Mouse (Mus musculus): ENCODE measurements around the gene Aggf1.

- TF ChIP-seq USF1 (IDR thresholded peaks at IDR 0.05; ENCODE audit: low read depth): no peak
- TF ChIP-seq POLR2A (IDR thresholded peaks at IDR 0.05; ENCODE audit: insufficient read length, low read depth): no peak
- no peak for TF ChIP-seq TCF12 (IDR thresholded peaks at IDR 0.05; ENCODE audit: insufficient read depth, poor library complexity, severe bottlenecking)
- no peak for TF ChIP-seq TCF3 (IDR thresholded peaks at IDR 0.05; ENCODE audit: insufficient read length, low read depth)
- no peak for TF ChIP-seq MAX (IDR thresholded peaks at IDR 0.05; ENCODE audit: low read depth)
- TF ChIP-seq MYOG (IDR thresholded peaks at IDR 0.05; ENCODE audit: control insufficient read depth in 1 of 3, insufficient read depth in 1 of 3, insufficient read length in 2 of 3, low read depth in 2 of 3): no peak
- TF ChIP-seq POLR2AphosphoS2 (IDR thresholded peaks at IDR 0.05; ENCODE audit: insufficient read length, low read depth): no peak
- TF ChIP-seq E2F4 (IDR thresholded peaks at IDR 0.05; ENCODE audit: insufficient read depth): no peak
Observed at GRCm38 (mm10) chr13:95382418-95382817, 7.3 kb upstream of the Aggf1 start.

Data from myocyte (in vitro differentiated cells).